Mouse (Mus musculus) T-helper 1 cell (primary cell): ENCODE data around the gene Synj1.

Source experiments
- in situ Hi-C: fragments of 300-600 bp; cut with MboI, MseI; formaldehyde crosslinking; loops from one replicate; pipeline ENCODE4 v1.15.1; 2025; ENCODE audit warnings: high pct_unique_total_duplicates

The Synj1 gene

GRCm38 (mm10) chr16:91011021-91011683, at the start of gene Synj1:
Synj1 (minus strand) TSS chr16:91011308.
- in situ Hi-C loops: no loop called here

GRCm38 (mm10) chr16:91057741-91058140, 46.6 kb upstream of the Synj1 start:
- in situ Hi-C loops: no loop called here

GRCm38 (mm10) chr16:91057261-91057660, 46.2 kb upstream of the Synj1 start:
- in situ Hi-C loops: no loop called here

- in situ Hi-C loops: no loop called here
Measured at GRCm38 (mm10) chr16:91056043-91056821, 45.1 kb upstream of the Synj1 start.

GRCm38 (mm10) chr16:91055150-91055549, 44.0 kb upstream of the Synj1 start:
- in situ Hi-C loops: no loop called here

- in situ Hi-C loops: no loop called here
Measured at GRCm38 (mm10) chr16:91053599-91053998, 42.5 kb upstream of the Synj1 start.

- in situ Hi-C loops: no loop called here
Measured at GRCm38 (mm10) chr16:91045511-91045910, 34.4 kb upstream of the Synj1 start.

GRCm38 (mm10) chr16:91044270-91045182, 33.4 kb upstream of the Synj1 start, which contains the start of gene Paxbp1:
Paxbp1 (minus strand) TSS chr16:91044543.
- in situ Hi-C loops: no loop called here

- in situ Hi-C loops: no loop called here
Measured at GRCm38 (mm10) chr16:91043461-91044248, 32.5 kb upstream of the Synj1 start.

GRCm38 (mm10) chr16:91042640-91043039, 31.5 kb upstream of the Synj1 start:
- in situ Hi-C loops: no loop called here

GRCm38 (mm10) chr16:91035866-91036265, 24.8 kb upstream of the Synj1 start:
- in situ Hi-C loops: no loop called here

- in situ Hi-C loops: no loop called here
Measured at GRCm38 (mm10) chr16:91030751-91031150, 19.6 kb upstream of the Synj1 start.

GRCm38 (mm10) chr16:91029901-91030300, 18.8 kb upstream of the Synj1 start:
- in situ Hi-C loops: no loop called here

- in situ Hi-C loops: no loop called here
Measured at GRCm38 (mm10) chr16:91029161-91029743, 18.1 kb upstream of the Synj1 start.

GRCm38 (mm10) chr16:91026290-91026689, 15.2 kb upstream of the Synj1 start:
- in situ Hi-C loops: no loop called here

GRCm38 (mm10) chr16:91023384-91023783, 12.3 kb upstream of the Synj1 start:
- in situ Hi-C loops: loop anchor here (5.0 kb wide), 1 partner anchor 86 kb away; the partner anchor contains the start of gene Cfap298

- in situ Hi-C loops: loop anchor here (5.0 kb wide), 1 partner anchor 84 kb away; the partner anchor contains the start of gene Cfap298
Measured at GRCm38 (mm10) chr16:91020842-91021483, 9.9 kb upstream of the Synj1 start.

- in situ Hi-C loops: loop anchor here (5.0 kb wide), 1 partner anchor 618 kb away; no protein-coding TSS in a partner anchor
Measured at GRCm38 (mm10) chr16:91019476-91019875, 8.4 kb upstream of the Synj1 start.

- in situ Hi-C loops: loop anchor here (5.0 kb wide), 1 partner anchor 622 kb away; no protein-coding TSS in a partner anchor
Measured at GRCm38 (mm10) chr16:91015761-91016160, 4.7 kb upstream of the Synj1 start.

GRCm38 (mm10) chr16:91011847-91012246, 739 bp upstream of the Synj1 start:
- in situ Hi-C loops: no loop called here
